Mouse (Mus musculus) heart, embryonic 10.5 days (tissue): ENCODE results near the gene Phgr1. TPM values are rescaled to one million over a fixed set of nuclear protein-coding genes. Genes with fewer than 3 reads are reported as not detected.

ENCODE experiments used
- DNase-seq: peaks from one replicate; pipeline ENCODE4 v3.0.0-alpha.2; 2017; ENCODE audit warnings: low spot score
- H3K27ac ChIP-seq: fragments of 300-500 bp; sonication (generic); 2 replicates; pipeline ENCODE4 v1.5.1; 2016; ENCODE audit warnings: mild to moderate bottlenecking
- H3K27me3 ChIP-seq: fragments of 300-500 bp; sonication (generic); 2 replicates; pipeline ENCODE4 v1.6.1; 2016; ENCODE audit warnings: mild to moderate bottlenecking; ENCODE audit not compliant: poor library complexity, insufficient read depth, severe bottlenecking
- H3K36me3 ChIP-seq: fragments of 300-500 bp; sonication (generic); 2 replicates; pipeline ENCODE4 v1.6.1; 2016; ENCODE audit warnings: mild to moderate bottlenecking, moderate library complexity
- H3K4me1 ChIP-seq: fragments of 300-500 bp; sonication (generic); 2 replicates; pipeline ENCODE4 v1.6.1; 2016; ENCODE audit warnings: mild to moderate bottlenecking
- H3K4me3 ChIP-seq: fragments of 300-500 bp; sonication (generic); 2 replicates; pipeline ENCODE4 v1.5.1; 2016; ENCODE audit warnings: mild to moderate bottlenecking, moderate library complexity
- H3K9me3 ChIP-seq: fragments of 300-500 bp; sonication (generic); 2 replicates; pipeline ENCODE4 v1.6.1; 2016; ENCODE audit warnings: mild to moderate bottlenecking, moderate library complexity
- WGBS: fragments of 180-500 bp; shearing (Covaris S2); methylation state at CpG from one replicate; pipeline ENCODE4 v1.1.7; 2016; 5-methylcytosine and 5-hydroxymethylcytosine counted together
- polyA plus RNA-seq: library from polyadenylated mRNA; unstranded; fragments of >200 nt; fragmentation: Nextera tagmentation; extraction: Ambion mirVana; gene quantifications from 2 replicates; pipeline ENCODE4 v1.2.1, GENCODE M21; 2016

Phgr1 gene
- polyA plus RNA-seq, 1 experiment from 2014 or later: not detected

- WGBS: 76% methylated on average over 6 of the region's 6 CpGs
- H3K27ac ChIP-seq: no peak overlapping the region
- H3K27me3 ChIP-seq: peaks cover 43% of the 10 kb centered on the region
- no peak overlapping the region for H3K4me3 ChIP-seq
- peaks cover 39% of the 10 kb centered on the region for H3K4me1 ChIP-seq
- H3K9me3 ChIP-seq: no peaks in the 10 kb centered on the region
- DNase-seq: no peak
- H3K36me3 ChIP-seq: peaks cover 7% of the 10 kb centered on the region; the same call in 1 of the 2 replicates
Measured at GRCm38 (mm10) chr2:118755407-118755806, 17.2 kb upstream of the Phgr1 start.

GRCm38 (mm10) chr2:118756103-118756502 lies 16.5 kb upstream of the Phgr1 start:
- H3K9me3 ChIP-seq: no peaks in the 10 kb centered on the region
- H3K36me3 ChIP-seq: peaks cover 7% of the 10 kb centered on the region; the same call in 1 of the 2 replicates
- peaks cover 50% of the 10 kb centered on the region for H3K27me3 ChIP-seq
- H3K27ac ChIP-seq: no peak overlapping the region
- no peak overlapping the region for H3K4me3 ChIP-seq
- H3K4me1 ChIP-seq: peaks cover 35% of the 10 kb centered on the region
- 64% methylated on average over 4 of the region's 4 CpGs for WGBS
- DNase-seq: no peak

GRCm38 (mm10) chr2:118759828-118760227 lies 12.7 kb upstream of the Phgr1 start:
- peak overlapping the region; percentile 10; the same call in 1 of the 2 replicates for H3K27ac ChIP-seq
- no peak overlapping the region for H3K4me3 ChIP-seq
- H3K27me3 ChIP-seq: peaks cover 76% of the 10 kb centered on the region
- peaks cover 49% of the 10 kb centered on the region for H3K4me1 ChIP-seq
- peak; percentile 89 for DNase-seq
- 13% methylated on average over 8 of the region's 8 CpGs for WGBS
- peaks cover 7% of the 10 kb centered on the region; the same call in 1 of the 2 replicates for H3K36me3 ChIP-seq
- H3K9me3 ChIP-seq: no peaks in the 10 kb centered on the region

GRCm38 (mm10) chr2:118760311-118761025 lies 12.1 kb upstream of the Phgr1 start:
- no peaks in the 10 kb centered on the region for H3K9me3 ChIP-seq
- H3K4me3 ChIP-seq: no peak overlapping the region
- no peak for DNase-seq
- 85% methylated on average over 11 of the region's 11 CpGs for WGBS
- peaks cover 78% of the 10 kb centered on the region for H3K27me3 ChIP-seq
- H3K4me1 ChIP-seq: peaks cover 49% of the 10 kb centered on the region
- no peak overlapping the region for H3K27ac ChIP-seq
- H3K36me3 ChIP-seq: peaks cover 7% of the 10 kb centered on the region; the same call in 1 of the 2 replicates

DNA sequence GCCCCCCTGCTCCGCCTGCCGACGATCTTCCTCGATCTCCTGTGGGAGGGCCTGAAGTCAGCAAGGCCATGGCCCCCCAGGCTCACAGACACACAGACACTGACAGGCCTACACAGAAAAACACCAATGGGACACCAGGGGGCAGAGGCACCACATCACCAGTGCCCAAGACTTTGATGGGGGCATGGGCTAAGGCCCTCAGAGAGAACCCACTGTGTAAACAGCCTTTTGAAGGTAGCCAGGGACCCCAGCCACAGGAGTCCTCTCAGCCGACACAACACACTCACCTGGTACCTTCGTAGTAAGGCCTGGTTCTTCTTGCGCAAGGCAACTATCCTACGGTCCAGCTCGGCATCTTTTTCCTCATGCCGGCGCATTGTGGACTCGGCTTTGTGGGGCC lies 11.2 kb upstream of the Phgr1 start:
- Histone ChIP-seq H3K4me1 (peaks cover 54% of the 10 kb centered on the region), H3K27me3 (peaks cover 75% of the 10 kb centered on the region), H3K4me3 (peak overlapping the region; percentile 52), H3K9me3 (no peaks in the 10 kb centered on the region), H3K36me3 (peaks cover 7% of the 10 kb centered on the region; the same call in 1 of the 2 replicates), H3K27ac (peak overlapping the region; percentile 91)
- DNase-seq: no peak
- 71% methylated on average over 12 of the region's 12 CpGs for WGBS

DNA sequence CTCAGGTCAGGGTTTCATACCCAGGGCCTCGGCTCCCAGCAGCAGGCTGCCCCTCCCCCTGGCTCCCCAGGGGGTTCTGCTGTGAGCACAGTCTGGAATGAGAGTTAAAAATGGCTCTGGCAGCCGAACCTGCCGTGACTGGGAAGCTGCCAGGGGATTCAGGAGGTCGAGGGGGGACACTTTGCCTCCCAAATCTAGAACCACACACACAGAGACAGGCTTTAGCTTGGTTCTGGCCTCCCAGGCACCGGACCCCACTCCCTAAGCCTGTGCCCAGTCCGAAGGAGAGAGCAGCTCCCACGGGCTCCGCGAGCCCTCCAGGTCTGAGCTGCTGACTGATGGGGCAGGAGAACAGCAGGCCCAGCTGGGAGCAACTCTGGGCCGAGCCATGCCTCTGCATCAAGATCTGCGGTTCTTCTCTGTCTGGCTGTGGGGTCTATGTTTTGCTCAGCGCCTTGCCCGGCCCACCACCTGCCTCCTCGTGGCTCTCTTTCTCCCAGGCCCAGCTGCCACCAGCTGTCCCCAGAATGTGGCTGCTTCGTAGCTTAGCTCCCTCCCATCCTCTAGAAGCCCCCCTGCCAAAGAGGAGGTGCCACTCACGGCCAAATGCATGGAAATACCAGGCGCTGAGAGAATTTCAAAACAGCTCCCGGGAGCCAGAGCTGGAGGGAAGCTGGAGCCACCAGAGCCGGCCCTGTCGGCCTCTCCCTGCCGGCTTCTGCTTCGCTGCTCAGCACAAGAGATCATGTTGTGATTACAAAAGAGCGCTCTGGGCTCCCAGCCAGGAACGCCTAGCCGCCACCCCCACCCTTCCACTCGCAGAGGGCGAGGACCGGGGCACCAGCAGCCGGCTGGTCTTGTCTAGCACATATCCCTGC lies 10.4 kb upstream of the Phgr1 start, which contains the start of gene Ccdc9b:
Gene Ccdc9b, minus strand, starts transcription at position 756 of the 878 bp plus-strand sequence.
- Histone ChIP-seq H3K4me1 (peaks cover 58% of the 10 kb centered on the region), H3K27me3 (peaks cover 68% of the 10 kb centered on the region), H3K27ac (peak within 1 kb of the TSS; percentile 91), H3K9me3 (no peaks in the 10 kb centered on the region), H3K36me3 (peaks cover 5% of the 10 kb centered on the region; the same call in 1 of the 2 replicates), H3K4me3 (peak within 1 kb of the TSS; percentile 52)
- DNase-seq: peak; percentile 91
- WGBS: 5% methylated on average over 29 of the region's 29 CpGs

DNA sequence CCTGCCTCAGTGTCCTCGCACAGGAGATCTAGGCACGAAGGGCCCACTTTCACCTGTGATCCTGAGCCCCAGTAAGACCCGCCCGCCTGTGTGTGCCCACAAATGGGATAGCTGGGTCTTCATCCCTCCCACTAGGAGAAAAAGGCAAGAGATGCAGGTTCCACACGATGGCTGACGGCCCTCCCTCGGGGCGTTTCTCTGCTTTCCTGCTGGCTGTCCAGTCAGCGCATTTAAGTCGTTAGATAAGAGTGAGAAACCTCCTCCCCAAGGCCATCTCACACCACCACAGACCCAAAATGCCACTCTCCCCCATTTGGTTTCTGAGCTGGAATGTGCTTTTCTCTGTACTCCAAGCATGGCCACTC lies 9.8 kb upstream of the Phgr1 start:
- Histone ChIP-seq H3K27me3 (peaks cover 62% of the 10 kb centered on the region), H3K4me1 (peaks cover 56% of the 10 kb centered on the region), H3K27ac (peak overlapping the region; percentile 91), H3K36me3 (no peaks in the 10 kb centered on the region), H3K4me3 (peak overlapping the region; percentile 52), H3K9me3 (no peaks in the 10 kb centered on the region)
- DNase-seq: peak; percentile 85
- 9% methylated on average over 10 of the region's 10 CpGs for WGBS

DNA sequence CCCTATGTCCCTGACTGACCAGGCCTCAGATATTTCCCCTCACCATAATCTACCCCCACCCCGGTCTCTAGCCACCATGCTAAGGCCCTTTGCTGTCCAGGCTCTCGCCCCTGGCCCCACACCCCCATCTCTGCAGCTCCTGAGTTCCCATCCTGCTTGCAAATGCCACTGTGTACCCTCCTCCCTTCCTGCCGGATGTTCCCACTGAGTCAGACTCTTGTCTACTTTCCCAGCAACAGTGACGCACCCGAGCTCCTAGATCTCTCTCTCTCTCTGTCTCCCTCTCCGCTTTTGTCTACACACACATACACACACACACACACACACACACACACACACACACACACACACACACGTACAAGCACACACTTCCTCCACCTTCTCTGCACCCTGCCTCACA lies 9.1 kb upstream of the Phgr1 start:
- Histone ChIP-seq H3K36me3 (no peaks in the 10 kb centered on the region), H3K27me3 (peaks cover 55% of the 10 kb centered on the region), H3K9me3 (no peaks in the 10 kb centered on the region), H3K4me1 (peaks cover 56% of the 10 kb centered on the region), H3K27ac (peak overlapping the region; percentile 91), H3K4me3 (no peak overlapping the region)
- 55% methylated on average over 7 of the region's 7 CpGs for WGBS
- no peak for DNase-seq

- no peaks in the 10 kb centered on the region for H3K36me3 ChIP-seq
- peaks cover 56% of the 10 kb centered on the region for H3K4me1 ChIP-seq
- H3K4me3 ChIP-seq: no peak overlapping the region
- no peaks in the 10 kb centered on the region for H3K9me3 ChIP-seq
- DNase-seq: no peak
- 0 out of 2 replicates have a peak overlapping the region, but pooled peaks have one; percentile 91 for H3K27ac ChIP-seq
- WGBS: 23% methylated on average over 11 of the region's 11 CpGs
- peaks cover 47% of the 10 kb centered on the region for H3K27me3 ChIP-seq
Measured at GRCm38 (mm10) chr2:118764094-118764831, 8.3 kb upstream of the Phgr1 start.

DNA sequence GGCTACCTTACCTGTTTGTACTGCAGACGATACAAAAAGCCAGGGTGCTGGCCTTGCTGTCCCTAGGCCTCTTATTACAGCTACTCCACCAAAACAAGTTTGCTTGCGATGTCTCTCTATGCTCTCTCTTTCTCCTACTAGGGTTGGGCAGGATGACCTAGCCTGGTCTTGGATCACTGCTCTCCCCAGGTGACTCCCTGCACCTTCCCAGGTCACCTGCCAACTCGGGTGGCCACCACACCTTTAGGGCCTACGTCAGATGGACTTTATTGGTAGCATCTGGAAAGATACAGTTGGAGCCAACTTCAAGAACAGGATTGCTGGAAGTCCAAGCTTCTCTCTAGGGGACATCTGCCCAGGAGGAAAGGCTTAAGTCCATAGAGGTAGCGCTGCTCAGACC lies 7.7 kb upstream of the Phgr1 start:
- Histone ChIP-seq H3K36me3 (no peaks in the 10 kb centered on the region), H3K4me3 (no peak overlapping the region), H3K9me3 (no peaks in the 10 kb centered on the region), H3K27ac (no peak overlapping the region), H3K27me3 (peaks cover 43% of the 10 kb centered on the region), H3K4me1 (peaks cover 50% of the 10 kb centered on the region)
- 78% methylated on average over 5 of the region's 5 CpGs for WGBS
- no peak for DNase-seq

- peaks cover 29% of the 10 kb centered on the region for H3K27me3 ChIP-seq
- whole genome bisulfite sequencing: 67% methylated on average over 10 of the region's 10 CpGs
- H3K4me3 ChIP-seq: no peak overlapping the region
- H3K36me3 ChIP-seq: no peaks in the 10 kb centered on the region
- no peak for DNase-seq
- peaks cover 44% of the 10 kb centered on the region for H3K4me1 ChIP-seq
- no peak overlapping the region for H3K27ac ChIP-seq
- H3K9me3 ChIP-seq: no peaks in the 10 kb centered on the region
Measured at GRCm38 (mm10) chr2:118766041-118767033, 6.2 kb upstream of the Phgr1 start.
